Mouse (Mus musculus) CD4-positive, CD25-positive, alpha-beta regulatory T cell, adult 2 months (primary cell): Measurements from ENCODE around the gene Exoc4.

Experiments used
- DNase-seq: peaks from one replicate; pipeline ENCODE4 v3.0.0-alpha.2; 2012; ENCODE audit warnings: low read depth, low spot score

Gene Exoc4

DNA sequence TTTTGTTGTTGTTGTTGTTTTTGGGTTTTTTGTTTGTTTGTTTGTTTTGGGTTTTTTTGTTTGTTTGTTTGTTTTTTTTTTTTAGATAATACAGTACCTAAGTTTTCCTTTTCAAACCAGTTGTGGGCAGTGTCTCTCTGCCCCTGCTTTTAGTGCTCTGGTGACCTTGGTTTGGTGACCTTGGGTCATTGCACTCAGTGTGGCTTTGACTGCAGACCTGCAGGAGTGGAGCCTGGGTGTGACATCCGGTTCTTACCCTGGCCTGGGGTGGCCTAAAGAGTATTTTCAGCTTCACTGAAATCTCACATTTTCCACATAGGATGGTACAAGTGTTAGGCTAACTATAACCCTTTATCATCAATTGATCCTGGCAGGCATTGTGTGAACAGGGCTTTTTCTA lies 371.8 kb downstream of the Exoc4 start:
- no peak for DNase-seq

DNA sequence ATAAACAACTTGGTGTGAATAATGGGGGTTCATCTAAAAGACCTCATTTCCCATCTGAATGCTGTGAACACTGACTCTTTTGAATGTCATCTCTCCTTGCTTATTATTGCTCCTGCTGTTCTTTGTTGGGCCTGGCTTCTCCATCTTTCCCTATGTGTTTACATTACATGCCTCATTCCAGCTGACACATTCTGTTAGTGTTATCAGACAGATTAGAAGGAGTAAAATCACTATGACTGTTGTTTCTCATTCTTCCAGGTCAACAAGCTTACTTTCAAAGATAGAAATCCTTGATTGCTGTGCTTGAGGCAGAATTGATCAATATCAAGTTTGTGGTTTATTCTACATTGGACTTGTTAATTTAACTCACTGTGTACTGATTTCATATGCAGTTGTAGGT lies 377.0 kb downstream of the Exoc4 start:
- DNase-seq: no peak

DNA sequence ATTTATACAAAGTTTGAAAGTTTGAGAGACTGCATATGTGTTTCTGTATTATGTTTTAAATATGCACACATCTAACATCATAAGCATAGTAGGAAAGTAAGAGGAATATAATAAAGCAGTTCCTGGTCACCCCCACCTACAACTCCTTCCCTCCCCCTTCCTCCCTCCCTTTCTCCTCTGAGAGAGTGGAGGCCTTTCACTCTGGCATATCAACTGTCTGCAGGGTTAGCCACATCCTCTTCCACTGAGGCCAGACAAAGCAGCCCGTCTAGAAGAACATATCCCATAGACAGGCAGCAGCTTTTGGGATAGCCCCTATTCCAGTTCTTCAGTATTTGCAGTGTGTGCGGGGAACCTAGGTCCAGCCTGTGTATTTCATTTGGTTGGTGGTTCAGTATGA lies 382.2 kb downstream of the Exoc4 start:
- DNase-seq: no peak

DNA sequence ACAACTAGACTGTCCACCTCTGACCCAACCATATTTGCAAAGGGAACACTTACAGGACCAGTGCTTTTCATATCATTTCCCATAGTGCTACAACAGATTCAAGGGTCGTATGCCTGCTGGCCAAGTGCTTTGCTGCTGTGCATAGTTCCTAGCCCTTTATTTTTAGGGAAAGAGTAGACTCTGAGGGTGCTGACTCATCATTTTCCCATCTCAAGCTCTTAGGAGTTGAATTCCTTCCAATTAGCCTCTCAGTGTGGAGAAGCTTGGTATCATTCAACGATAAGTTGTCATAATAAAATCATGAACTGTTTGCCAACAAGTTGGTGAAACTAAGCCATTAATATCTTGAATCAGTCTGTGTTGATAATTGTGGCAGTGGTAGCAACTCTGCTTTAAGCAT lies 388.3 kb downstream of the Exoc4 start:
- no peak for DNase-seq

DNA sequence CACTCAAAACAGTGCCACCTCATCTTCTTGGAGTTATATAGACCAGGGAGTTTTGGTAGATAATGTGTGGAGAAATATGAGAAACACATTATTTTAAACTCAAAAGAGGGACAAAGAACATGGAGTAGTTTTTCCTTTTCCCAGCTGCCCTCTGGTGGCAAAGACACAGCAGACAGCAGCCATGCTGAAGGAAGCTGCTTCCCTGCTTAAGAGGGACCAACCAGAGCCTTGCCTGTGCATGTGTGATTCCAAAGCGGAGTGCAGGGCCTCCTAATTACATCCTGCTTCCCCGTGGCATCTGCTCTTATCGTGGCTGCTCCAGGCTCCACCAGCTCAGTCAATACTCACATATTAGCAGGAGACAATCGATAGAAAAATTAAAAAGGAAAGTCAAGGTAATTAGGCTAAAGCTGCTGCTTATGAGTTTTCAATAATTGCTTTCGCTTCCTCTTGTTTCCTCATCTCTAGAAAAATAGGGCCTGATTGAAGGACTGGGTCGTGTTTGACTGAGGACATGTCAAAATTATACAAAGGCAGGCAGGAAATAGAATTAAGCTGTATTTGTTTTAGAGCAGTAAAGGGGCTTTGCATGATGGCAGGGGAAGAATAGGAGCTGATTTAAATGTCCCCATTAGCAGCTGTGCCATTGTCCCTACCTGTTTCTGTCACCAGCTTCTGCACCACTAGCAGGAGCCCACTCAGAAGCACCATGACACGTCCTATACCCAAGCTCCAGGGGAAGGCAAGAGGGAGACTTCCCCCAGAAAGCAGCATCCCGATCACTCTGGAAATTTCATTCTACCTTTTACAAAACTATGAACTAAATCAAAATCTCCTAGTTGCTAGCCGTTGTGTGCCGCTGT lies 433.1 kb downstream of the Exoc4 start:
- DNase-seq: no peak

DNA sequence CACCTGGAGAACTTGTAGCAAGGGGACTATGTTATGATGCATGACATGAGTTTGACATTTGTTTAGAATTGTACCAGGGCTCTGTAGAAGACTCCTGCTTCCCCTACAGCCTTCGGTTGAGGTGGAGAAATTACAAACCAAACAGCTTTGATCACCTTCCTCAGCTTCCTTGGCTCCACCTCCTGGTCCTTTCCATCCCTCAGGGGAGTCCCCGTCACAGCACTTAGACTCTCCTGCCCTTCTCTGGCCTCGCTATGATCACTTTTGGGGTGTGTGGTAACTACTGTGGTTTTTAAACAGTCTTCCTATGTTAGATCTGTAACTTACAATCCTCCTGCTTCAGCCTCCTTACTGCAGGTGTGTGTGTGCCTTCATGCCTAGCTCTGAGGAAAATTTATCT lies 434.6 kb downstream of the Exoc4 start:
- DNase-seq: peak; percentile 42

DNA sequence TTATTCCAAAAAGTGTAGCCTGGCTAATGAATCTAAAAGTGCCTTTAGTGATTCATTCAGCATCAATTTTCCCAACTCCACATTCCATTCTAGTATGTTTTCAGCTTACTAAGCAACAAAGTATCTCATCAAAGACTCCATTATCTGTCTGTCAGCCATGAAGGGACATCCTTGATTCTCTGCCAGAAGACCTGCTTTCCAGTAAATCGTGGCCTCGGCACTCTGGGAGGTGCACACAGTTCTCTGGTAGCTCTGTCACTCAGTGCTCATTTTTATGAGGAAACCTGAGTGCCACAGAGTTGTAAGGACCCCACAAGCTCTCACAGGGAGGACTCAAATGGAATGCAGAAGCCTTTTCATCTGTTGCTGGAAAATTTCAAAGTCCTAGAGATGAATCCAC lies 436.4 kb downstream of the Exoc4 start:
- no peak for DNase-seq

DNA sequence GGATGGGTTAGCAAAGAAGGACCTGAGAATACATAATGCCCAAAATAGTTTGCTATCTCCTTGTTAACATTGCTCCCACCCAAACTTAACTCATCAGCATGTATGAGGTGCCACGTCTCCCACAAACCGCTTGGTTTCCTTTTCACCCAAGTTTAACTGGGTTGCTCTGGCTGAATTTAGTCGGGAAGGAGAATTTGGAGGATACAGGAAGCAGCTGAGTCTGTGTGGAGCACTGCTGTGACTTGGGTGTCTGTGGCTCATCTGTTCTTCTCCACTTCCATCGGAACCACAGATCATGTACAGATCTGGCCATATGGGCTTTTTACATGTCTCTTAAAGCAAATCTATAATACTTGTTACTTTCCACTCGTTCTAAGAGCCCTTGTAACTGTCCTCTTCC lies 441.7 kb downstream of the Exoc4 start:
- no peak for DNase-seq

DNA sequence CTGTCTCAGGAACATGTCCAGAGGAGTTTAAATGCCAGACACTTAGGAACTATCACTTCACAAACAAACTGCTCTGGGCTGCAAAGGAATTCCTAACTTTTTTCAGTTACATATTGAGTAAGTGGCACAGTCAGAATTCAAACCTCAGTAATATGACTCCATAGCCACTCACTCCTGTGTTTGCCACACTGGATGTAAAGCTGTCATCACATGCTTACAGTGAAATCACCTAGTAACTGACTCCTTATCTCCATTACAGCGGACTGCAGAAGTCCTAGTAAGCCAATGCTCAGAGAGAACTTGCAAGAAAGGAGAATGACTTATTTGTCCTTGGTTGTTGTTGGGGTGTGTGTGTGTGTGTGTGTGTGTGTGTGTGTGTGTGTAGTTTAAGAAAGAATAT lies 448.1 kb downstream of the Exoc4 start:
- DNase-seq: no peak

DNA sequence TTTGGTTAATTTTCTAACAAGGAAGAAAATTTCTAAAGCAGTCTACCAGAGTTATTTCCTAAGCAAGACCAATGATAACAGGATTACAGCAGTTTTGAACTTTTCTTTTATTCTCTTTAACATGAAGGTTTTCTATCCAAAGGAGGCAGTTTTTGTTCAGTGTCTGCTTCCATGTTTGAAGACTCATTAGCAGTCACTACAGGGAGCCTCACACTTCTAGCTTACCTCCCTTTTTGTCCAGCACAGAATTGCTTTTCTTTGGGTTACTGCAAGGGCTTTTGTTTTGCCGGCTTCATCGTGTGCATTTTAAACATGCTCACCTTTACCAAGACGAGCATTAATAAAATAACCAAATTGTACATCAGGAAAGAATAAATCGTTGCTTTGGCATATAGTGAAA lies 460.0 kb downstream of the Exoc4 start:
- no peak for DNase-seq

DNA sequence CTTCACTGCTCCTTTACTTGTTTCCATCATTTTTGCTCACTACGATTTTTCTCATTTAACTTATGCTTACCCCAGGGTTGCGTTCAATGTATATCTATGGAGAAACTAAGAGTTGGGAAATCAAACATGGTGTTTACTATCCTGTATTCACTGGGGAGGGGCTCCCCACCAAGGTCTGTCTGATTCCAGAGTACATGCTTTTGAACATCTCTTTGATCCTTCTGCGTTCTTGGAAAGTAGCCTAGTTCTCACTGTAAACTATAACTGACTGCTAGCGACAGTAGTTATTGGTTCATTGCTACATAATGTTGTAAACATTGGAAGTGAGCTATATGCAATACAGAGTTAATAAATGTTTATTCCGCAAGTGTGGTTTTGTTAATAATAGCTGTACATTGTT lies 460.5 kb downstream of the Exoc4 start:
- DNase-seq: no peak

DNA sequence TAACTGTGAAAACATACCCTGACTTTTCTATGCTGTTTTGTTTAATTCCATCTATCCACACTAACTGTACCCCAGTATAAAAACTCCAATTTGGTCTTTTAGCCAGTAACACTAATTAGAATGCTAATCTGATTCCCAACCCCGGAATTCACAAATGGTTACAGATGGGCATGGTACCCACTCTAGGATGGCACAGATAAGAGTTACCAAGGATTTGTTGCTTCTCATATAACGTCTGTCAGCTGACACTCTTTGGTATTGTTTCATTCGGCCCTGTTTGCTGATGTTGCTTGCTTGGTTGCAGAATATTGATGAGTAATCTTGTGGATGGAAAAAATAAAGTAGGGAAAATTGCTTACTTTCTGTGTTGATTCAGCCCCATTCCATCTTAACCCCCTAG lies 462.9 kb downstream of the Exoc4 start:
- DNase-seq: no peak

DNA sequence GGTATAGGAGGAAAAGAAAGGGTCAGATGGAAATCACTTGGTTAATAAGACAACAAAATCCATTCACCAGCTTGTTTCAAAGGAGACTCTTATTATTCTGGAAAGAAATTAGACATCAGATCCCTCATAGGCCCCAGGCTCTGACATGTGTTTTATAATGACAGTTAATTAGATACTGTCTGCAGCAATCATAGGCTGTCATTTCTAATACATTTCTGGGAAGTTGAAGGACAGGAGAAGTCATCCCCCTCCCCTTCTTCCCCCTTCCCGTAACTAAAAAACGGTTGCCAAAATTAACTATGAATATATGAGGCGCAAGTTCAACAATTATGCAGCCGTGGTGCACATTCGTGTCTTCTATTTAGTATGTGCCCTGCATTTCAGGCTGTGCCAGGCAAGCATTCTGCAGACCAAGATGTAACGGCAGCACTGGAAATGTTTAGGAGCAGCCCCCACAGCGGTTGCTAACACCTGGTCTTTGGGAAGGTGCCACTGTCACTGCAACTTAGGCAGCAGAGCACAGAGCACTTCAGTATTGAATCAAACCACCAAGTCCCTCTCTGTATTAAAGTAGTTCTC lies 463.7 kb downstream of the Exoc4 start:
- no peak for DNase-seq

DNA sequence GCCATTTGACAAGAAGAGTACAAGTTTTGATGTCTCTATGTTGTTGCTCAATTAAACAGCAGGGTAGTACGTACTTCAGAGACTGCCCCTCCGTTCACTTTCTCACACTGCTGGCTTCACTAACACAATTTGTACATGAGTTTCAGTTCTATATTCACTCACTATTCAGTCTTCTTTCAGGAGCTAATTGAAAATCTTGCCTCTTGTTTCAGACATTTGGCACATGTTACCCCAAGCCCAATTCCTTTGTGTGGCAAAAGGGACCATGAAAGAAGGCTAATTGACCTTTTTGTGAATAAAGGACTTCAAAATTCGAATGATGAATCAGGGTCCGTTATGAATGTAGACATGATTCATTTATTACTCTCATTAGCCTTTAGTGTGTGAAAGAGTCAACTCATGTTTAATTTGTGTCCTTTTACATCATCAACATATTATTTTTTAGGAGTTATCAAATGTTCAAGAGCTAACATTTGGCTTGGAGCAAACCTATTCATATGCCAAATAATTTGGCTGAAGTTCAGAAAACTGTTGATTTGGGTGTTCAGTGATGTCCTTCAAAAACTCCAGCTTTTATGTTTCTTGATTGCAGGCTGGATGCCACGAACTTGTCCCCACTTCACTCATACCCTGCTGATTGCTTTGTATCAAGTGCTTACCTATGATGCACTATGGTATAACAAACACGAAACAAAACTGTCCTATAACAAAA lies 467.5 kb downstream of the Exoc4 start:
- no peak for DNase-seq

DNA sequence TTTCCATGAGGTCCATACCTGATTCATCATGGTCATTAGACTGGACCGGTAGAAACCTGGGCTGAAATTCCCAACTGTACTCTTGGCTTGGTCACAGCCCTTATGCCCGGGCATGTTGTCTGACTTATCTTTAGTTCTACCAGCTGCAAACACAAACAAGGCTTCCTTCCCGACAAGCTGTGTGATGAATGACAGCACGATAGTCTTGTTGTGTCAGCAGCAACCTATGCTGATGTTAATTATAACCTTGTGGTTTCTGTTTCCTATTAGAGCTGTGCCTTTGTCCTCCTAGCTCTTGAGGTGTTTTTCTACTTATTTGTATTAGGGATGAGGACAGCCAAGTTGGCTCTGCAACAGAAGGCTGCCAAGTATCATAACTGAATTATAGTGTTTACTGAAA lies 472.3 kb downstream of the Exoc4 start:
- DNase-seq: no peak

DNA sequence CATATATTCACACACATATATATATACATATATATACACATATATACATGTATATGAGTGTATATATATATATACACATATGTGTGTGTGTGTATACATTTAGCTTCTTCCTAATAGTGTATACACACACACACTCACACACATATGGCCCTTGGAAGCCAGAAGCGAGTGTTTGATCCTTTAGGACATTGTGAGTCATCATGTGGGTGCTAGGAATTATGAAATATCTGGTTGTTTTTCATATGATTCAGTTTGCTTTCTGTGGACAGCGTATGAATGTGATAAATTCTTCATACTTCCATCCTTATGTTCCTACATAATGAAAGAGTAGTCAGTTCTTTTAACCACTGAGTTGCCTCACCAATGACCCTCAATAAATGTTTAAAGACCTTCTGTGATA lies 473.9 kb downstream of the Exoc4 start:
- DNase-seq: no peak

DNA sequence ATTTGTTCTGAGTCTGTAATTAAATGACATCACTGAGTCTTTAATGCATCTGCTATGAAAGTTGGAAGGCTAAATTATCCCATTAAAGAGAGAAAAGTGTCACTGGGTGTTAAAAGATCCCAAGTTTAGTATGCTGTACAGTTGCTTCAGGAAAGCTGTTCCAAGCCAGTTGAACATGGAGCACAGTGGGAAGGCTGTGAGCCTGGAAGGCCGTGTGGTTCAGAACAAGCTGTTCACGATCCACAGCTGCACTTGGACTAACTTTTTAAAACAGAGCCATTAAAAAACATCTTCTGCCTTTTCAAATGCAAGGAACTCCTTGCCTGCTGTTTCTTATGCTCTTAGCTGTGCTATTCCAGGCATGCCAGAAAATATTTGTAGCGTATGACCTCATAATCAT lies 475.7 kb downstream of the Exoc4 start:
- DNase-seq: no peak

DNA sequence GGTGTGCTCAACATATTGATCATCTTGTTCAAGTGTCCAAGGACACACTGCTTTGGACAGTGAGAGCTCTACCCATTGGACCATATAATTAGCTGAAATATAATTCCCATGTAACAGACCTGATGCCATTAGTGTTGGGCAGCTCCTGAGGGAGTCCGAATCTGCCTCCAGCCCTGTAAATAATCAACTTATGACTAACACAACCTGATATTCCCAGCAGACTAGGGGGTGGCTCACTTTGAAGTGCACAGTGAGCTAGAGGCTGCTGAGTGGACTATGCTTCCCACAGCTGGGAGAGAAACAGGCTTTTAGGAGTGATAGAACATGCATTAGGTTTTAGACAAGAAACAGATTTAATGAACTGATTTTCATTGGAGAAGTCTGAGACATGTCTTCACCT lies 478.4 kb downstream of the Exoc4 start:
- DNase-seq: no peak

DNA sequence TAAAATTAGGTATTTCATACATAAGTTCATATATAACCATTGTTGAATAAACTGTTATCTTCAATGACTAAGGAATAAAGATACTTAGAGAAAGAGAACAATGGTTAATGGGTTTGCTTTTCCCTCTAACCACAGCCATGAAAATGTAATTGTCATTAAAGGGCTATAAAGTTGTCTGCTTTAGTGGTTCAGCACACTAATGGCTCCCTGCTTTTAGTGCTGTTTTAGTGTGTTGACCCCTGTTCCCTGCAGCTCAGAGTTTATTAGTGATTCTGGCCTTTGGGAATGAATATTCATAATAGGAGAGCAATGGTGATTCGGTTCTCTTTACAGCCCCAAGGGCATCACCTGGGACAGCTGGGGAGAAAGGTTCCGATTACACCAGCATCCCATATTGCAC lies 483.3 kb downstream of the Exoc4 start:
- no peak for DNase-seq

DNA sequence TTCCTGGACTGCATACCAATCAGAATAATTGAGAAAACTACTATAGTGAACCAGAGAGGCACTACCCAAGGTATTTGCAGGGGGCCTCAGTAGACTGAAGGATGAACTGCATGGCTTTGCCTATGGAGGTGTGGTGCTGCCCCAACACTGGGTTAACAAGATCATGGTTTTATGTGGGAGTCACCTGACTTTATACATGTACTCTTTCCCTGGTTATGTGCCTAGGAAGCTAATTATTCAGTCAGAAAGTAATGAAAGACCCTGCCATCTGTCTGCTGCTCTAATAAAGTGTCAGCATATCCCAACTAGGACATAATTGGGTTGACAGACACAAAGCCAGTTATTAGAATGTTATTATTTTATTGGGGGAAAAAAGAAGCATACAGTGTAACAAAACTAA lies 484.7 kb downstream of the Exoc4 start:
- DNase-seq: no peak

DNA sequence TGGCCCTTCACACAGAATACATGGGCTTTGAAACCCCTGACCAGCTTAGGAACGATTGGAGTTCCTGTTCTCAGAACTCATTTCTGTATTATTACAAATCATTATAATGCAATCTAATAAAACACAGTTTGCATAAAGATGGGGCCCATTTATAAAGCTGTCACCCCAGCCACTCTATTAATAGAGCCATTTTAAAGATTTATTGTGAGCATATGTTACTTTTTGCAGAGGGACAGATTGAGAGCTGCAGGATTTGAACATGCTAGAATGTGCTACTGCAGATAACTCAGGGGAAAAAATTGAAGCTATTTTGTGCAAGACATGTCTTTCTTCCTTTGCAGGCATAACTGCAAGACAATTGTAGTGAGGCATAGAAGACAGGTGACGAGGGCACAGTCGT lies 485.1 kb downstream of the Exoc4 start:
- DNase-seq: no peak

DNA sequence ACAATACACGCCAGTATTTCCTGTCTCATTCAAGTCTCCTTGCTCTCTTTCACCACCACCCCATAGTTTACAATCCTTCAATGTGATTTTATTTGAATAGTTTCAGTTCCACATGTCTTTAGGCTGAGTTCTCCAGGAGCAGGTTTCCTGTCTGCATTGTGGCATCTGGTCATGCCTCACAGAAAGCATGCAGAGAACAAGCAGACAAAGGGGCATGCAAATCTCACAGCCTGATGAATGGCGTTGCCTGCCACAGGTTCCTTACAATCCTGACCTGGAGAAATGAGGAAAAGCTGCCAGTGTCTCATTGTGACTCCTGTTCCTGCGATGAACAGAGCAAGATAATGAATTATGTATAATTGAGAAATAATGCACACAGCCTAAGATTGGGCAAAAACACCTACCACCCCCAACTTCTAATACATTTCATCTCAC lies 490.0 kb downstream of the Exoc4 start:
- no peak for DNase-seq

DNA sequence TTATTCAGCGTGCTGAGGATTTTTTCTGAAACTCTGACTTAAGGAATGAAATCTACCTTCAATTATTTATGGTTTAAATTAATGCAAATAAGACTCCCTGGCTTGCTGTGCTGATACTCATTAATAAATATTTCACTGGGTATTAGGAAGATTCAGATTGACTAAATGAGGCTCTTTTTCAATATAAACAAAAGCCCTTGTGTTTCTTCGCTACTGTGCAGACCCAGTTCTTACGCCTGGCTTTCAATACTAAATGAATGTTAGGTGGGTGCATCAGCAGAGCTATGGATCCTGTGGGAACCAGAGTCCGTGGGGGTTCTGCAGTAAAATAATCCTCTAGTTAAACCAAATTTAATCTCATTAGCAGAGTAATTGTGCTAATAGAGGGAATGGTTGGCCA lies 490.4 kb downstream of the Exoc4 start:
- DNase-seq: no peak
